Mouse (Mus musculus): ENCODE data around the gene Ddx42.

GRCm38 (mm10) chr11:106180449-106180801 is 36.3 kb upstream of the Ddx42 start:
- TF ChIP-seq EP300 (IDR thresholded peaks at IDR 0.05): no peak
- TF ChIP-seq CTCF (IDR thresholded peaks at IDR 0.05): no peak

All from lung, postnatal 0 days (tissue).